Mouse (Mus musculus) gastrocnemius, adult 18-20 months (tissue): ENCODE measurements around the gene Olfr31. TPM values are rescaled to one million over a fixed set of nuclear protein-coding genes. Genes with fewer than 3 reads are reported as not detected.
A peak's percentile ranks its signal among the peaks of the same experiment; 100 is the strongest.

ENCODE experiments used
- DNase-seq: peaks from one replicate; pipeline ENCODE4 v3.0.0; 2021; ENCODE audit warnings: low spot score
- long read RNA-seq, 2 experiments: library from polyadenylated mRNA; stranded (forward); transcript quantifications; one replicate each; pipeline ENCODE4 v2.0.0; 2021
- total RNA-seq, 2 experiments: library from RNA; stranded (reverse); gene quantifications; 2 replicates each; pipeline ENCODE4 v1.2.3; 2021

The Olfr31 gene
- not detected for total RNA-seq
- long read RNA-seq, experiment 1, result 0 reads
- long read RNA-seq, experiment 2, result 0 reads

DNA sequence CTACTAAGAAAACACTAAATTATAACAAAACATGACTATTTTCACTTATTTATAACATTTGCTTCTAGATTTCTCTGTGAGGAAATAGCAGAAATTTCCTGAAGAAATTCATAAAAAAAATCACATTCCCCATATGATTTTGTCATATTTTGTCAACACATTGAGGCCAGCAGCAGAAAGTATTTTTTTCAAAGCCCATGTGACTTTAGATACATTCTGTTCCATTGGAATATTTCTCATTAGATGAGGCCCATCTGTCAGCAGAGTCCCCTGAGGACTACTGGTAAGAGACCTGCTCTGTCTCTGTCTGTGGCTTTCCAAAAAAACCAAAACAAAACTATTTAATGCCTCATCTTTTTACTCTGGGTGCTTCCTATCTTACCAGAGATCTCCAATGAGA is at the start of gene Olfr31:
Gene Olfr31, plus strand, starts transcription at position 301 of the 400 bp plus-strand sequence.
- no peak for DNase-seq

DNA sequence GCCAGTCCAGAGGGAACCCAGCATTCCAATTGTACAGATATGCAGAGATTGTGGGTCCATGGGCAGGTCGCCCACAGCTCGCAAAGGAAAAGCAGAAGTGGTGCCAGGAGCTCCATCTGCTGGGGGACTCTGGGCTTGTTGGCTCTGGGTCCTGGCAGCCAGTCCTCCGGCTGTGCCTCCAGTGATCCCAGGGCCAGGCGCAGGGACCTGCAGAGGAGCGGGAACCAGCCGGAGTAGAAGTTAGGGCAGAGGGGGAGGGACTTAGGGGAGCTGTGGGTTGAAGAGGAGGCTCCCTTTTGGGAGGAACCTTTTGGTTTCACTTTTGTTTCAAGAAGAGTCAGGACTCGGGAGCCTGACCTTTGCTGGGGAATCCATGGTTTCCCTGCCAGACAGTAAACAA is 28.2 kb upstream of the Olfr31 start:
- peak; percentile 1 for DNase-seq

DNA sequence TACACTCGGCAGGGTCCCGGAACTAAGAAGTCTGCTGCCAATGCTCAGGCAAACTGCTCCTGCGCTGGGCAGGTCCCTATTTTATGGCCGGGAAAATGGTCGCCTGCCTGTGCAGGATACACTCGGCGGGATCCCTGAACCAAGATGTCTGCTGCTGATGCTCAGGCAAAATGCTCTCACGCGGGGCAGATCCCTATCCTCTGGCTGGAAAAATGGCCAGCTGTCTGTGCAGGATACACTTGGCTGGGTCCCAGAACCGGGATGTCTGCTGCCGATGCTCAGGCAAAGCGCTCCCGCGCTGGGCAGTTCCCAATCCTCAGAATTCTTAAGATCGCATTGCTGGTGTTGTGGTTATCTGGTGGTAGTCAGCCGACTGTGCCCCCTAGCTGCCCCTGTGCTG is 13.7 kb upstream of the Olfr31 start:
- DNase-seq, result no peak

DNA sequence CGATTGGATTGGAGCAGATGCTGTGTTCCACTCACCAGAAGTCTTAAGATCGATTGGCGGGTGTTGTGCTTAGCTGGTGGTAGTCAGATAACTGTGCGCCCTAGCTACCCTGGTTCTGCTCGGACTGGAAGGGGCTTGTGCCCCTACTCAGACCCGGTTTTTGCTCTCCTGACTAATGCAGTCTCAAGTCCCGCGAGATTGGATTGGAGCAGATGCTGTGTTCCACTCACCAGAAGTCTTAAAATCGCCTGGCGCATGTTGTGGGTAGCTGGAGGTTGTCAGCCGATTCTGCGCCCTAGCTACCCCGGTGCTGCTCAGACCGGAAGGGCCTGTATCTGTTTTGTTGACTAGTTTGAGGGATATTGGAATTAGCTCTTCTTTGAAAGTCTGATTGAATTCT is 13.2 kb upstream of the Olfr31 start:
- DNase-seq, result no peak

DNA sequence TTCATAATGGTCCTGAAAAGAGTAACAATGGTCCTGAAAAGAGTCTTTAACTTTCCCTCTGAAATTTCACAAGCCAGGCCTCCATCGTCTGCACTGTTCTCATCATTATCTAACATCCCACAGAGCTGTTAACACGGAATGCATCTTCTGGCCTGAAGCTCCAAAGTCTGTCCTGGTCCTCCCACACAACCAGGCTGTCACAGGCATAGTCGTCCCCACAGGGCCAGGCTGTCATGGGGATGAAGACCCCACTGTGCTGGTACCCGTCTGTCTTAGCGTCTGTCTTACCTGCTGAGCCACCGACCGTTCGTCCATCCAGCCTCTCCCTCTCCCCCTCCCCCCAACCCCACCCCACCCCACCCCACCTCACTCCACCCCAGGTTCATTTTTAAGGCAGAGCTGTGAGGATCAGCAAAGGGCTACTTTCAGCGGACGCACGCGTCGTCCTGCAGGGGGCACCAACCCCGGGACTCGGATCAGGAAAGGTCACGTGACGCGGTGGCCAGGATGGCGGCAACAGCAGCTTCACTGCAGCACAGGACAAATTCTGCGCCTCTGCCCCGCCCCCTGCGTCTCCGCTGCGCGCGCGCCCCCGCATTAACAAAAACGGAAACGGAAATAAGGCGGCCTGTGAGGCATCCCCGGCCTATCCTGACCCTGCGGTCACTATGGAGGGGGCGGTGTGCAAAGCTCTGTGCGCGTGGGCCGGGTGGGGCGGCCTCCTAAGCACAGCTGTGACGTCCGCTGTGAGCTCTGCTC is 22.7 kb downstream of the Olfr31 start:
- peak; percentile 88 for DNase-seq

DNA sequence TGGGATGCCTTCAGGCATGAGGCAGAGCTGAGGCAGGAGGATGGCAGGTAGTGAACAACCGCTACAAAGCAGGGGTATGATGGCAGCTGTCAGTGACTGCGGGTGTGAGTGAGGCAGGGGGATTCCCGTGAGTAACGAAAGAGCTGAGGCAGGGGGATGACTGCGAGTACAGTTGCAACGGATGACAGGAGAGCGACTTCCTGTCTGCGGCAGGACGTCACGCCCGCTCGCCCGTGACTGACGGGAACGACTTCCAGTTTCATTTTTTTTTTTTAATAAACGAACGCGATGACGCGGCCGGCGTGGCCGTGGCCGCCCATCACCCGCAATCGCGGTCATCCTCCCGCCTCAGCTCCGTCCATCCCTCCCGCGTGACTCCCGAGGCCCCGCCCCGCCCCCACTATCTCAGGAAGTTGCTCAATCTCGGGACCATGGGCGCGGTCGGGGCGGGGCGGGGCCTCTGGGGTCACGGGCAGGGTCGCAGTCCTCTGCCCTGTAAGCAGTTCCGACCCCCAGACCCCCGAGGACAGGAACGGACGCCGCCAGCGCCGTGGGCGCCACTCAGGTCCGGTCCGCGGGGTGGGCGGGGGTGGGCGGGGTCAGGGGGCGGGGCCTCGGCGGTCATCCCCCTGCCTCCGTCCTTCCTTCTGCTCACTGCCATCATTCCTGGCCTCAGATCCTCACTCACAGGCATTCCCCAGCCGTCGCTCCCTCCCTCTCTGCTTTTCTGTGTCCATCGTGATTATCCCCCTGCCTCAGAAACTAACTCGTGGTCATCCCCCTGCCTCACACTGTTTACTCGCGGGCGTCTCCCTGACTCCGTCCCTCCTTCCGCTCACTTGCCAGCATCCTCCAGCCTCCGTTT is 23.6 kb downstream of the Olfr31 start, which contains the start of gene Il3ra:
Gene Il3ra, plus strand, starts transcription at position 328 of the 865 bp plus-strand sequence.
- DNase-seq, result peak; percentile 47

DNA sequence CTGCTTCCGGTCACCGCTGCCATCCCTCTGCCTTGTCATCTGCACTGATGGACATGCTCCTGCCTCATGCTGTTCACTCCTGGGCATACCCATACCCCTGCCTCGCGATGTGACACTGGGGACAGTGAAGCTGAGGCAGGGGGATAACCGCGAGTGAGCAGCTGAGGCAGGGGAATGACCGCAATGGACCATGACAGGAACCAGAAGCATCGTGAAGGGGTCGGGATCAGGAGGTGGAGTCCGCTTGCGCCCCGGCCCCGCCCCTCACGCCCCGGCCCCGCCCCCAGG is 24.1 kb downstream of the Olfr31 start:
- DNase-seq, result no peak

DNA sequence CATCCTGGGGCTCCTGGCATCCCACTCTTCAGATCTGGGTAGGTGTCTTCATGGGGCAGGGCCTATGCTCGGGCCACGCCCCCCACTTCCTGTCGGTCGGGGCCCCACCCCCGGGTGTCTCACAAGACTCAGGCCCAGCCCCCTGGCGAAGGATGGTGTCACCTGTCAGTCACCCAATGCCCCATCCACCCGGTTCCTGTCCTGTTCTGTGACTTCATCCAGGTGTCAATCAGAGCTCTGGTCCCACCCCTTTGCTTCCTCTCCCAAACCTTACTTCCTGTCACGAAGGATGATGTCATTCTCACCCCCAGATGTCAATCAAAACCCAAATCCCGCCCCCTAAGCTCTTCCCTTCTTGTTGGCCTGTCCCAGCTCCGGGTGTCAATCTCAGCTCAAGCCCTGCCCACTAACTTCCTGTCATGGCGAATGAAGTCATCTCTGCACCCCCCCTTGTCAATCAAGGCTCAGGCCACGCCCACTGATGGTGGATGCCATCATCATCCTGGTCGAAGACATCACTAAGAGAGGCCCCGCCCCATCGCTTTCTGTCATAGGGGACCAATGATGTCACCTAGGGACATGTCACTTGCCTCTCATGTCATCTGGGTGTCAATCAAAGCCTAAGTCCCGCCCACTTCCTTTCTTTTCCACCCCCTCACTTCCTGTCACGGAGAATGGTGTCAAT is 24.7 kb downstream of the Olfr31 start:
- DNase-seq, result peak; percentile 3

DNA sequence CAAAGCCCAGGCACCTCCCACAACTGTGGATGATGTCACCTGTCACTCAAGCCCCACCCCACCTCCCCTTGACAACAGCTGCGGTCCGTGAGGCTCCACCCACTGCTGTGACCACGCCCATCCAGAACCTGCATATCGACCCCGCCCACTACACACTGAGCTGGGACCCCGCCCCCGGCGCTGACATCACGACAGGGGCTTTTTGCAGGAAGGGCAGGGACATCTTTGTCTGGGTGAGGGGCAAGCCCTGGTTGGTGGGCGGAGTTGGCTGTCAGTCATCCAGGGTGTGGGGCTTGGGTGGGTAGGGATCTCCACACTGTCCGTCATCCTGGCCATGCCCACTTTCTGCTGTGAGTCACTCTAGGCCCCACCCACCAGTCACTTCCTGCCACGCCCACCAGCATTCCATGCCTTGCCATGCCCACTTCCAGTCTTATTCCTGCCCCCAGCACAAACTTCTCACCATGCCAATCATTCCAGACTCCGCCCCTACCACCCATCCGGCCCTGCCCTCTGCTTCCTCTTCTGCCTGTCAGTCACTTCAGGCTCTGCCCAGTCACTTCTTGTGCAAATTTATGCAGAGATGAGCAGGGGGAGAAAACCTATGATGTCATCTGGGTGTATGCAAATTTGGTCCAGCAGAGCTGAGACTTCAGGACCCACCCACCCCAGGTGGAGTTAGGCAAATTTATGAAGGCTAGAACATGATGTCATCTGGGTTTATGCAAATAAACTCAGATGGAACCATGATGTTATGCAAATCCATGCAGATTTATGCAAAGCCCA is 25.4 kb downstream of the Olfr31 start:
- no peak for DNase-seq

DNA sequence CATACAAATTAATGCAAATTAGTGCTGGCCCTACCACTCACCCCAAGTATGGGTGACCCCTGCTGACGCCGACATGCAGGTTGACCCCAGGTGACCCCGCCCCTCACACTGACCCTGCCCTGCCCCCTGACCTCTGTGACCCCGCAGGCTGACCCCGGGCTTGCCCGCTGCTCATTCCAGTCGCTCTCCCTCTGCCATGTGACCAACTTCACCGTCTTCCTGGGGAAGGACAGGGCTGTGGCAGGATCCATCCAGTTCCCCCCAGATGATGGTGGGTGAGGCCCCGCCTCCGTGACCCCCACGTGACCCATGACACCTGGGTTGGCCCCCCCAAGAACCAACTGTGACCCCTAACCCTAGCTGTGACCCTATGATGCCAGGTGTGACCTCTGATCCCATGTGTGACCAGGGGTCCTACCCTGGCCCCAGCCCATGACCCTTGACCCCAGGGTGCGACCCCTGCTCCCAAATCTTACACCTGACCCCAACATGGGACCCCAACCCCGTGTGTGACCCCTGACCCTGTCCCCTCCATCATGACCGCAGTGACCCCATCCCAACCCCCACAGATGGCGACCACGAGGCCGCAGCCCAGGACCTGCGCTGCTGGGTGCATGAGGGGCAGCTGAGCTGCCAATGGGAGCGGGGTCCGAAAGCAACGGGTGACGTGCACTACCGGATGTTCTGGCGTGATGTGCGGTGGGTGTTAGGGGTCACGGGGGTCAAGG is 26.2 kb downstream of the Olfr31 start:
- no peak for DNase-seq

DNA sequence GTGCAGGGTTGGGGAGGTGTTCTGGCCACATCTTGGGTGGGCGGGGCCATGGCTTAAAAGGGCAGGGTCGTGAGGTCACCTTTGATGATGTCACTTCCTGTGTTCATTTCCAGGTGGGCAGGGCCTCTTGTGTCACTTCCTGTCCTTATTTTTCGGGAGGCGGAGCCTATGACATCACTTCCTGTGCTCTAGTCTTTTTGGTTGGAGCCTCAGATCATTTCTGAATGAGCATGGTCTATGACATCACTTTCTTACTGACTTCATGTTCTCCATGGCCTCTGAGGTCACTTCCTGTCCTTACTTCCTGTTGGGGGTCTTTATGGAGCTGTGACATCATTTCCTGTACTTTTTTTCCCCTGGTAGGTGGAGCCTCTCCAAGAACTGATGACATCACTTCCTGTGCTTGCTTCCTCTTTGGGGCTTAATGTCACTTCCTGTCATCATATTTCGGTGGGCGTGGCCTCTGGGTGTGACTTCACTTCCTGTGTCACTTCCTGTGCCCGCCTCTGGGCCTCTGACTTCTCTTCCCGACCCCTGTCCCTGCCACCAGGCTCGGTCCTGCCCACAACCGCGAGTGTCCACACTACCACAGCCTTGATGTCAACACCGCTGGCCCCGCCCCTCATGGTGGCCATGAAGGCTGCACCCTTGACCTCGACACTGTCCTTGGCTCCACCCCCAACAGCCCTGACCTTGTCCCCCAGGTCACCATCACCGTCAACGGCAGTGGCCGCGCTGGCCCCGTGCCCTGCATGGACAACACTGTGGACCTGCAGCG is 27.0 kb downstream of the Olfr31 start:
- DNase-seq, result no peak

DNA sequence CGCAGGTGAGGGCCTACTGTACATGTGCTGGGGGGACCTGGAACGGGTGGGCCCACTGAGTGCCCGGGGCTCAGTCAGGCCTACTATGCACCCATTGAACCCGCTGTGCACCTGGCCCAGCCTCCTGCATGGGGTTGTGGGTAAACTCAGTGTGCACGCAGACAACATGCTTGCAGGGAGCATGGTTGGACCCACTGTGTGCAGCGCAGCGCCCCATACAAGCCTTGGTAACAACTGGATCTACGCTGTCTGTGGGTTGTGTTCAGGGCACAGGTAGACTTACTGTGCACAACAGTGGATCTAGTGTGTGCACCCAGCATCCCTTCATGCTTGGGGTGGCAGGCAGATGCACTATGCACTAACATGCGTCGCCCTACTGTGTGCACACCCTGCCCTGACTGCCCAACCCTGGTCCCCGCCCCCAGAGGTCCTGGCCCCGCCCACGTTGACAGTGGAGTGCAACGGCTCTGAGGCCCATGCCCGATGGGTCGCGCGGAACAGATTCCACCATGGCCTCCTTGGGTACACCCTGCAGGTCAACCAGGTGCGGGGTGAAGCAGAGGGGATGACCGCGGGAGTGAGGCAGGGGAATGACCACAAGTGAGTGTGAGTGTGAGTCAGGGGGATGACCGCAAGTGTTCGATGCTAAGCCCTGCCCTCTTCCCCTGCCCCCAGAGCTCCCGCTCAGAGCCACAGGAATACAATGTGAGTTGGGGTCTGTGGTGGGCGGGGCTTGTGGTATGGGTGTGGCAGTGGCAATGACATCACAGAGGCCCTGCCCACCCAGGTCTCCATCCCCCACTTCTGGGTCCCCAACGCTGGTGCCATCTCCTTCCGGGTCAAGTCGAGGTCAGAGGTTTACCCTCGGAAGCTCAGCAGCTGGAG is 27.9 kb downstream of the Olfr31 start:
- no peak for DNase-seq

DNA sequence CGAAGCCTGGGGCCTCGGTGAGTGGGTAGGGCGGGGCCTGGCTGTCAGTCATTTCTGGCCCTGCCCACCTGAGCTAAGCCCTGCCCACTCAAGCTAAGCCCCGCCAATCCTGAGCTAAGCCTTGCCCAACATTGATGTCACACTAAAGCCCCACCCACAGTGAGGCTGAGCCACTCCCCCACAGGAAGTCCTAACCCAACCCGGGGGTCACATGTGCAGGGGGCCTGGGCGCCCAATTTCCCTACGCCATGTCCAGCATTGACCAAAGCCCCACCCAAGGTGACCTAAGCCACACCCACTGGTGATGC is 28.5 kb downstream of the Olfr31 start:
- no peak for DNase-seq

DNA sequence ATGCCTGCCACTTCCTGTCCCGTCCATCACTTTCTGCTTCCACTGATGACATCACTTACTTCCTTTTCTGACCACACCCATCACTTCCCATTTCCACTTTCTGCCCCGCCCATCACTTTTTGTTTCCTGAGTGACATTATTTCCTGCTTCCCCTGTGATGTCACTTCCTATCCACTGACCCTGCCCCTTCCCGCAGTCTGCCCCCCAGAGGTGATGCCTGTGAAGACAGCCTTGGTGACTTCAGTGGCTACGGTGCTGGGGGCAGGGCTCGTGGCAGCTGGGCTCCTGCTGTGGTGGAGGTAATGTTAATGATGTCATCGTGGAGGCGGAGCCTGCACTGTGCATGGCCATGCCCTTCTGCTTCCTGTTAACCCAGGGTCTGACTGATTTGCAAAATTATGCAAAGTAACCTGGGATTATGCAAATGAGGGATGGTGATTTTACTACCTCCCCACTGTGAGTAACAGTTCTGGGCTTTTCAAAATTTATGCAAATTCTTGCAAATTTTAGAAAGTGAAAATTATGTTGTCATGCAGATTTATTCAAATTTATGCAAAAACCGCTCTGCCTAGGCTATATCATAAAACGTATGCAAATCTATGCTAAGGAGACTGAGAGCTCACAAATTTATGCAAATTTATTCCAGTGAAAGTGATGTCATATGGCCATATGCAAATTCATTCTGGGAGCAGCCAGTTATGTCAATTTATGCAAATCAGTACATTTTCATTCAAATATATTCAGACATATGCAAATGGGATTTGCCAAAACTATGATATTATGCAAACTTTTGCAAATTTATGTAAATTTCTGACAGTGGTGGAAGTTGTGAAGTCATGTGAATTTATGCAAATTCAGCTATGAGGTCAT is 29.3 kb downstream of the Olfr31 start:
- DNase-seq, result no peak

DNA sequence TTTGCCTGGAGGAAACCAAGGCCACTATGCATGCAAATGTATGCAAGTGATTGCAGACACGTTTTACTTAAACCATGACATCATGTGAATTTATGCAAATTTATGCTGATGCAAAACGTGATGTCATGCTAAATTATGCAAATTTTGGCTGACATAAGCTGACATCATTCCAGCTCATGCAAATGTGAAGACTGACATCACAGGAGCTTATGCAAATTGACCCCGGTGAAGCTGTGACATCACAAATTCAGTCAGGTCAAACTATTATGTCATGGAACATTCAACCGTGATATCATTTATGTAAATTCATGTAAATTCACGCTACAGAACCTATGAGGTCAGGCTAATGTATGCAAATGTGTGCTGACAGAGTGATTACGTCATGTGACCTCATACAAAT is 30.0 kb downstream of the Olfr31 start:
- no peak for DNase-seq

DNA sequence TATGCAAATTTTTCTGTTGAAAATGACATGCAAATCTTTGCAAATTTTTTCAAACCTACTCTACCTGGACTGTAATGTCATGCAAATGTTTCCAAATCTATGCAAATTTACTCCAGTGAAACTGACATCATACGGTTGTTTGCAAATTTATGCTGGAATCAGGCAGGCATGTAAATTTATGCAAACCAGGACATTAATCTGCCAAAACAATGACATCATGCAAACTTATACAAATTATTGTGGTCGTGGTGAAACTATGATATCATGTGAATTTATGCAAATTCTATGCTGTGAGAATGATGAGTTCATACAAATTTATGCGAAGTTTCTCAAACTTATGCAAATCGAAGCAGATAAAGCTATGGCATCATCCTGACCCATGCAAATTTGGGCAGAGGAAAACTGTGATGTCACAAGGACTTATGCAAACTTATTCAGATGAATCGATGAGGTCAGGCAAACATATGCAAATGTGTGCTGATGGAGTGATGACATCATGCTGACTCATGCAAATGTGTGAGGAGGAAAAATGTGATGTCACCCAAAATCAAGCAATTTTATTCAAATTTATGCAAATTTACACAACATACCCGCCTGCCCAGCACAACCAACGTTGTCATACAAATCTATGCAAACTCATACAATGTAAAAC is 30.6 kb downstream of the Olfr31 start:
- no peak for DNase-seq

DNA sequence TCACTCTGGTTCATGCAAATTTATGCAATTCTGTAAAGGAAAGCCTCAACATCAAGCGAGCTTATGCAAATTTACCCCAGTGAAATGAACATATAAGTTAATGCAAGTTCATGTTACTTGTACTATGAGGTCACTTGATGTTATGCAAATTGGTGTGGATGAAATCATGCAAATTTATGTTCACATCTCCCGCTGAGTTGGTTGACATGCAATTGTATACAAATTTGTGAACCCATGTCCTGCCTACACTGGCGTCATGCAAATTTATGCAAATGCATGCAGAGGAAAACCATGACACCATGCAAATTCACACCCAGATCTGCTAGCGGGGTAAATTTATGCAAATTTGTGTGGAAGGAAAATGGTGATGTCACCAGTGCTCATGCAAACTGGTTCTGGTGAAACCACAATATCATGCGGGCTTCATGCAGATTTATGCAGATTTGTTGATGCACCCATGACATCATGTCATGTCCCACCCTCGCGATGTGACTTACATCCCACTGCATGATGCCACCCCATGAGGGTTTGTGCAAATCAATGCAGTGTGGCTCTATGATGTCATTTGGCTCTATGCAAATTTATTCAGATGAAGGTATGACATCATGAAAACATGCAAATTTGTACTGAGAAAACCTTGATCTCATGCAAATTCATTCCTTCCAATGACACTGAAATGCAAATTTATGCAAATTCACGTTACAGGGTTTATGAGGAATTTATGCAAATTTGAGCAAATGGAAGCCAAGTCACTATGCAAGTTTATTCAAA is 31.3 kb downstream of the Olfr31 start:
- no peak for DNase-seq
